Mouse (Mus musculus): ENCODE results near the gene Rorc. TPM values are rescaled to one million over a fixed set of nuclear protein-coding genes. Genes with fewer than 3 reads are reported as not detected.

Gene Rorc
- polyA plus RNA-seq (2014; fragmentation: Nextera tagmentation; extraction: Ambion mirVana): 0.22 and 0.38 TPM in 2 replicates

- ATAC-seq (replicated peaks; ENCODE audit: insufficient number of reproducible peaks, low FRiP score, low TSS enrichment, low read depth): no peak
- H3K4me3 ChIP-seq (ENCODE audit: low read depth, low read length): 0 out of 2 replicates have a peak within 1 kb of the TSS, but pooled peaks have one; percentile 3
- WGBS: 9% methylated on average over 5 of the region's 5 CpGs
- H3K9ac ChIP-seq (replicated peaks; ENCODE audit: low read length): peak within 1 kb of the TSS; percentile 22; the same call in 1 of the 2 replicates
- no peaks in the 10 kb centered on the region for H3K9me3 ChIP-seq (replicated peaks; ENCODE audit: control insufficient read depth, low read length)
- no peak within 1 kb of the TSS for H3K27ac ChIP-seq (replicated peaks; ENCODE audit: low read depth, low read length)
- H3K27me3 ChIP-seq (ENCODE audit: control insufficient read depth, insufficient read depth, low read length): no peaks in the 10 kb centered on the region; the same call in 1 of the 2 replicates
- H3K36me3 ChIP-seq (replicated peaks; ENCODE audit: control insufficient read depth, insufficient read depth, low read depth, low read length): no peaks in the 10 kb centered on the region
- peak within 1 kb of the TSS; percentile 21 for H3K4me2 ChIP-seq (ENCODE audit: low read depth, low read length)
- DNase-seq (ENCODE audit: low spot score): no peak
- H3K4me1 ChIP-seq (ENCODE audit: control insufficient read depth, insufficient read depth, low read length): peaks cover 6% of the 10 kb centered on the region; the same call in 1 of the 2 replicates
Observed at GRCm38 (mm10) chr3:94372641-94373040, at the start of gene Rorc. Gene Rorc, plus strand, starts transcription at chr3:94372794.

- H3K9me3 ChIP-seq (replicated peaks; ENCODE audit: control insufficient read depth, low read length): no peaks in the 10 kb centered on the region
- DNase-seq (ENCODE audit: low spot score) (peak; percentile 21), ATAC-seq (replicated peaks; ENCODE audit: insufficient number of reproducible peaks, low FRiP score, low TSS enrichment, low read depth) (no peak)
- no peak overlapping the region for H3K4me3 ChIP-seq (ENCODE audit: low read depth, low read length)
- WGBS: 61% methylated on average over 3 of the region's 3 CpGs
- H3K27me3 ChIP-seq (ENCODE audit: control insufficient read depth, insufficient read depth, low read length): no peaks in the 10 kb centered on the region
- no peaks in the 10 kb centered on the region for H3K36me3 ChIP-seq (replicated peaks; ENCODE audit: control insufficient read depth, insufficient read depth, low read depth, low read length)
- H3K9ac ChIP-seq (replicated peaks; ENCODE audit: low read length): no peak overlapping the region
- no peaks in the 10 kb centered on the region for H3K4me1 ChIP-seq (ENCODE audit: control insufficient read depth, insufficient read depth, low read length)
- no peak overlapping the region for H3K4me2 ChIP-seq (ENCODE audit: low read depth, low read length)
- no peak overlapping the region for H3K27ac ChIP-seq (replicated peaks; ENCODE audit: low read depth, low read length)
Observed at GRCm38 (mm10) chr3:94328681-94329080, 43.9 kb upstream of the Rorc start.

- no peak overlapping the region for H3K4me2 ChIP-seq (ENCODE audit: low read depth, low read length)
- no peak overlapping the region for H3K9ac ChIP-seq (replicated peaks; ENCODE audit: low read length)
- no peak overlapping the region for H3K27ac ChIP-seq (replicated peaks; ENCODE audit: low read depth, low read length)
- H3K36me3 ChIP-seq (replicated peaks; ENCODE audit: control insufficient read depth, insufficient read depth, low read depth, low read length): no peaks in the 10 kb centered on the region
- 96% methylated on average over 4 of the region's 4 CpGs for WGBS
- DNase-seq (ENCODE audit: low spot score): no peak
- no peaks in the 10 kb centered on the region for H3K4me1 ChIP-seq (ENCODE audit: control insufficient read depth, insufficient read depth, low read length)
- ATAC-seq (replicated peaks; ENCODE audit: insufficient number of reproducible peaks, low FRiP score, low TSS enrichment, low read depth): no peak
- H3K4me3 ChIP-seq (ENCODE audit: low read depth, low read length): no peak overlapping the region
- H3K27me3 ChIP-seq (ENCODE audit: control insufficient read depth, insufficient read depth, low read length): no peaks in the 10 kb centered on the region
- H3K9me3 ChIP-seq (replicated peaks; ENCODE audit: control insufficient read depth, low read length): no peaks in the 10 kb centered on the region
Observed at GRCm38 (mm10) chr3:94334442-94334841, 38.2 kb upstream of the Rorc start.

- no peak overlapping the region for H3K4me3 ChIP-seq (ENCODE audit: low read depth, low read length)
- no peak overlapping the region for H3K27ac ChIP-seq (replicated peaks; ENCODE audit: low read depth, low read length)
- no peak for DNase-seq (ENCODE audit: low spot score)
- ATAC-seq (replicated peaks; ENCODE audit: insufficient number of reproducible peaks, low FRiP score, low TSS enrichment, low read depth): no peak
- H3K9ac ChIP-seq (replicated peaks; ENCODE audit: low read length): no peak overlapping the region
- H3K36me3 ChIP-seq (replicated peaks; ENCODE audit: control insufficient read depth, insufficient read depth, low read depth, low read length): no peaks in the 10 kb centered on the region
- H3K9me3 ChIP-seq (replicated peaks; ENCODE audit: control insufficient read depth, low read length): no peaks in the 10 kb centered on the region
- no peak overlapping the region for H3K4me2 ChIP-seq (ENCODE audit: low read depth, low read length)
- H3K4me1 ChIP-seq (ENCODE audit: control insufficient read depth, insufficient read depth, low read length): no peaks in the 10 kb centered on the region
- 89% methylated on average over 3 of the region's 3 CpGs for WGBS
- no peaks in the 10 kb centered on the region for H3K27me3 ChIP-seq (ENCODE audit: control insufficient read depth, insufficient read depth, low read length)
Observed at GRCm38 (mm10) chr3:94338522-94338921, 34.1 kb upstream of the Rorc start.

- H3K4me3 ChIP-seq (ENCODE audit: low read depth, low read length): no peak within 1 kb of the TSS
- no peaks in the 10 kb centered on the region for H3K27me3 ChIP-seq (ENCODE audit: control insufficient read depth, insufficient read depth, low read length)
- no peak within 1 kb of the TSS for H3K4me2 ChIP-seq (ENCODE audit: low read depth, low read length)
- no peak within 1 kb of the TSS for H3K9ac ChIP-seq (replicated peaks; ENCODE audit: low read length)
- no peaks in the 10 kb centered on the region for H3K4me1 ChIP-seq (ENCODE audit: control insufficient read depth, insufficient read depth, low read length)
- H3K9me3 ChIP-seq (replicated peaks; ENCODE audit: control insufficient read depth, low read length): no peaks in the 10 kb centered on the region
- H3K27ac ChIP-seq (replicated peaks; ENCODE audit: low read depth, low read length): no peak within 1 kb of the TSS
- WGBS: 65% methylated on average over 3 of the region's 3 CpGs
- DNase-seq (ENCODE audit: low spot score): no peak
- no peak for ATAC-seq (replicated peaks; ENCODE audit: insufficient number of reproducible peaks, low FRiP score, low TSS enrichment, low read depth)
- H3K36me3 ChIP-seq (replicated peaks; ENCODE audit: control insufficient read depth, insufficient read depth, low read depth, low read length): no peaks in the 10 kb centered on the region
Observed at GRCm38 (mm10) chr3:94341959-94342422, 30.6 kb upstream of the Rorc start, which contains the start of gene Them5. Gene Them5, plus strand, starts transcription at chr3:94342099.

- Histone ChIP-seq H3K4me3 (ENCODE audit: low read depth, low read length) (no peak overlapping the region), H3K27ac (replicated peaks; ENCODE audit: low read depth, low read length) (no peak overlapping the region), H3K27me3 (ENCODE audit: control insufficient read depth, insufficient read depth, low read length) (no peaks in the 10 kb centered on the region), H3K9me3 (replicated peaks; ENCODE audit: control insufficient read depth, low read length) (no peaks in the 10 kb centered on the region), H3K4me1 (ENCODE audit: control insufficient read depth, insufficient read depth, low read length) (no peaks in the 10 kb centered on the region), H3K9ac (replicated peaks; ENCODE audit: low read length) (no peak overlapping the region), H3K36me3 (replicated peaks; ENCODE audit: control insufficient read depth, insufficient read depth, low read depth, low read length) (no peaks in the 10 kb centered on the region), H3K4me2 (ENCODE audit: low read depth, low read length) (no peak overlapping the region)
- WGBS: 53% methylated on average over 1 of the region's 1 CpGs
- ATAC-seq (replicated peaks; ENCODE audit: insufficient number of reproducible peaks, low FRiP score, low TSS enrichment, low read depth) (no peak), DNase-seq (ENCODE audit: low spot score) (no peak)
Observed at GRCm38 (mm10) chr3:94342552-94342951, 30.0 kb upstream of the Rorc start.

- WGBS: 84% methylated on average over 2 of the region's 2 CpGs
- no peaks in the 10 kb centered on the region for H3K9me3 ChIP-seq (replicated peaks; ENCODE audit: control insufficient read depth, low read length)
- H3K36me3 ChIP-seq (replicated peaks; ENCODE audit: control insufficient read depth, insufficient read depth, low read depth, low read length): no peaks in the 10 kb centered on the region
- H3K9ac ChIP-seq (replicated peaks; ENCODE audit: low read length): no peak overlapping the region
- no peaks in the 10 kb centered on the region for H3K27me3 ChIP-seq (ENCODE audit: control insufficient read depth, insufficient read depth, low read length)
- ATAC-seq (replicated peaks; ENCODE audit: insufficient number of reproducible peaks, low FRiP score, low TSS enrichment, low read depth): no peak
- no peak overlapping the region for H3K27ac ChIP-seq (replicated peaks; ENCODE audit: low read depth, low read length)
- no peak for DNase-seq (ENCODE audit: low spot score)
- H3K4me3 ChIP-seq (ENCODE audit: low read depth, low read length): no peak overlapping the region
- no peak overlapping the region; the same call in 1 of the 2 replicates for H3K4me2 ChIP-seq (ENCODE audit: low read depth, low read length)
- H3K4me1 ChIP-seq (ENCODE audit: control insufficient read depth, insufficient read depth, low read length): no peaks in the 10 kb centered on the region
Observed at GRCm38 (mm10) chr3:94344182-94344581, 28.4 kb upstream of the Rorc start.

GRCm38 (mm10) chr3:94344897-94345296 lies 27.7 kb upstream of the Rorc start:
- 72% methylated on average over 3 of the region's 3 CpGs for WGBS
- ATAC-seq (replicated peaks; ENCODE audit: insufficient number of reproducible peaks, low FRiP score, low TSS enrichment, low read depth) (no peak), DNase-seq (ENCODE audit: low spot score) (no peak)
- Histone ChIP-seq H3K9ac (replicated peaks; ENCODE audit: low read length) (no peak overlapping the region), H3K36me3 (replicated peaks; ENCODE audit: control insufficient read depth, insufficient read depth, low read depth, low read length) (no peaks in the 10 kb centered on the region), H3K4me2 (ENCODE audit: low read depth, low read length) (no peak overlapping the region), H3K4me3 (ENCODE audit: low read depth, low read length) (no peak overlapping the region), H3K4me1 (ENCODE audit: control insufficient read depth, insufficient read depth, low read length) (no peaks in the 10 kb centered on the region), H3K9me3 (replicated peaks; ENCODE audit: control insufficient read depth, low read length) (no peaks in the 10 kb centered on the region), H3K27ac (replicated peaks; ENCODE audit: low read depth, low read length) (no peak overlapping the region), H3K27me3 (ENCODE audit: control insufficient read depth, insufficient read depth, low read length) (no peaks in the 10 kb centered on the region)

Measured in embryonic facial prominence, embryonic 11.5 days (tissue).